Mouse (Mus musculus): ENCODE measurements around the gene Cfap73. TPM values are rescaled to one million over a fixed set of nuclear protein-coding genes. Genes with fewer than 3 reads are reported as not detected.

Gene Cfap73
- polyA plus RNA-seq, 1 experiment from 2014 or later = 0.85 TPM

DNA sequence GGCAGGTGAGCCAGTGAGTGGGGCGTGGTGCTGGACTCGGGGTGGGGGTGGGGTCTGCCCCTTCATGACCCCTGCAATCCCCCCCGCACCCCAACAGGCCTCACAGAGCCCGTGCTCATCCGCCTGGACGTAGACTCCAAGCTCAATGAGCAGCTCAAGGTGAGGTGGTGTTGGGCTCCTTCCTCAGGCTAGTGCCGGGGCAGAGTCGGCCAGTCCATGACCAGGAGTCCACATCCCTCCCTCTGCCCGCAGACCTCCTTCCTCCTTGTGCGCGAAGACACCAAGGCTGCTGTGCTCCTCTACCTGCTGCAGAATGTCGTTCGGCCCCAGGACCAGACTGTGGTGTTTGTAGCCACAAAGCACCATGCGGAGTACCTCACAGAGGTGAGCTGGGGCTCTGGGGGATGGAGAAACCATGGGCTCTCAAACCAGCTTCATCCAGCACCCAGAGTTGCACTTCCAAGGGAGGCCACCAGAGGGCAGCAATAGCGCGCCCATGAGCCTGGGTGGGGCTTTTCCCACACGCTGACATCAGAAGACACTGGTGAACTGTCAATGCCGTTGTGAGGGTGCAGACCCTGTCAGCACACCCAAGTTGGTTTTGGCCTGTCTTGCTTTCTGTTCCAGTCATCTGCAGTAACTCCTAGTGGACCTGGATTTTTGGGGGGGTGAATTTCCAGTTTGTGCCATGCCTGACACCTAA, 13.5 kb downstream of the Cfap73 start:
- H3K9me3 ChIP-seq = peaks cover 6% of the 10 kb centered on the region; the same call in 1 of the 2 replicates
- 71% methylated on average over 18 of the region's 18 CpGs for WGBS
- no peak overlapping the region for H3K27ac ChIP-seq
- H3K36me3 ChIP-seq = peaks cover 100% of the 10 kb centered on the region
- H3K4me1 ChIP-seq (replicated peaks) = no peaks in the 10 kb centered on the region
- DNase-seq (ENCODE audit: low spot score) = peak; percentile 80
- no peaks in the 10 kb centered on the region for H3K27me3 ChIP-seq (ENCODE audit: insufficient read depth, poor library complexity, severe bottlenecking)
- H3K4me3 ChIP-seq = no peak overlapping the region

DNA sequence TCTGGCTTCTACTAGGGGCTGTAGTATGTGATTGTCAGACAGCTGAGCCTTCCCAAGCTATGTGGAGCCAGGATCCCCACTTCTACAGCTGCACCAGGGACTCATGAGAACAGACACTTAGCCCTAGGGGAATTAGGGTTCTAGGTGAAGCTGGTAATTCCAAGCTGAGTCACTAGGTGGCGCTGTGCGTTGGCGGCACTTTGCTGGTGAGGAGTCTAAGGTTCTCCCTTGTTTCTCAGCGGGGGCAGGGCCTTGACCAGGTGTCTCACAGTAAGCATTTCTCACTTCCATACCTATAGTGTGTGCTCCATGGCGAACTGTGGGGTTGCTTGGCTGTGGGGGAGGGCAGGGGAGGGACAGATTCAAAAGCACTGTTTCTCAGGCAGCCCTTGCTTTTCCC, 14.8 kb downstream of the Cfap73 start:
- H3K27me3 ChIP-seq (ENCODE audit: insufficient read depth, poor library complexity, severe bottlenecking) = no peaks in the 10 kb centered on the region
- no peak overlapping the region for H3K4me3 ChIP-seq
- H3K4me1 ChIP-seq (replicated peaks) = no peaks in the 10 kb centered on the region
- peaks cover 96% of the 10 kb centered on the region for H3K36me3 ChIP-seq
- DNase-seq (ENCODE audit: low spot score) = peak; percentile 61
- 23% methylated on average over 5 of the region's 5 CpGs for WGBS
- H3K27ac ChIP-seq = no peak overlapping the region
- peaks cover 6% of the 10 kb centered on the region; the same call in 1 of the 2 replicates for H3K9me3 ChIP-seq

- H3K36me3 ChIP-seq = peaks cover 91% of the 10 kb centered on the region
Observed at GRCm38 (mm10) chr5:120618778-120619177, 15.3 kb downstream of the Cfap73 start.

DNA sequence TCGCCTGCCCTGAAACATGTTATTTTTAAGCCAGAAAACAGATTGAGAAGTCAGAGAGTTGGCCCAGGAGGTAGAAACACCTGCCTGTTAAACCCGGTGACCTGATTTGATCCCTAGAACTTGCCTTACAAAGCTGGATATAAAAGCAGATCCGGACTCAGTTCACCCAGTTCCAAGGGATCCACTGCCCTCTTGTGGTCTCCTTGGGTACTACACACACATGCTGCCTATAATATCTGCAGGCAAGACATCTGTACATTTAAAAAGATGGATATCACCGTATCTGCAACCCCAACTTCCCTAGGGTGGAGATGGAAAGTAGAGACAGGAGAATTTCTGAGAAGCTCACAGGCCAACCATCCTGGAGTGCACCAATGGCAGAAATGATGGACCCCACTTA, 18.1 kb downstream of the Cfap73 start:
- Histone ChIP-seq H3K4me1 (replicated peaks) (peaks cover 21% of the 10 kb centered on the region), H3K36me3 (peaks cover 63% of the 10 kb centered on the region), H3K27me3 (ENCODE audit: insufficient read depth, poor library complexity, severe bottlenecking) (no peaks in the 10 kb centered on the region), H3K9me3 (peaks cover 6% of the 10 kb centered on the region; the same call in 1 of the 2 replicates), H3K27ac (no peak overlapping the region), H3K4me3 (no peak overlapping the region)
- 98% methylated on average over 4 of the region's 4 CpGs for WGBS
- peak; percentile 34 for DNase-seq (ENCODE audit: low spot score)

More at GRCm38 (mm10) chr5:120618778-120619177, 15.3 kb downstream of the Cfap73 start:
- Histone ChIP-seq H3K27me3 (ENCODE audit: insufficient read depth, poor library complexity, severe bottlenecking) (no peaks in the 10 kb centered on the region), H3K4me3 (no peak overlapping the region), H3K9me3 (peaks cover 6% of the 10 kb centered on the region; the same call in 1 of the 2 replicates), H3K4me1 (replicated peaks) (peaks cover 4% of the 10 kb centered on the region), H3K27ac (no peak overlapping the region)
- WGBS = 89% methylated on average over 12 of the region's 12 CpGs
- DNase-seq (ENCODE audit: low spot score) = no peak

GRCm38 (mm10) chr5:120612822-120613604, 21.0 kb downstream of the Cfap73 start:
- Histone ChIP-seq H3K4me1 (replicated peaks) (peaks cover 23% of the 10 kb centered on the region), H3K9me3 (peaks cover 6% of the 10 kb centered on the region; the same call in 1 of the 2 replicates), H3K36me3 (peaks cover 58% of the 10 kb centered on the region), H3K4me3 (peak overlapping the region; percentile 76), H3K27ac (peak overlapping the region; percentile 94), H3K27me3 (ENCODE audit: insufficient read depth, poor library complexity, severe bottlenecking) (no peaks in the 10 kb centered on the region)
- WGBS = under 1% methylated on average over 69 of the region's 69 CpGs
- peak; percentile 100 for DNase-seq (ENCODE audit: low spot score)

DNA sequence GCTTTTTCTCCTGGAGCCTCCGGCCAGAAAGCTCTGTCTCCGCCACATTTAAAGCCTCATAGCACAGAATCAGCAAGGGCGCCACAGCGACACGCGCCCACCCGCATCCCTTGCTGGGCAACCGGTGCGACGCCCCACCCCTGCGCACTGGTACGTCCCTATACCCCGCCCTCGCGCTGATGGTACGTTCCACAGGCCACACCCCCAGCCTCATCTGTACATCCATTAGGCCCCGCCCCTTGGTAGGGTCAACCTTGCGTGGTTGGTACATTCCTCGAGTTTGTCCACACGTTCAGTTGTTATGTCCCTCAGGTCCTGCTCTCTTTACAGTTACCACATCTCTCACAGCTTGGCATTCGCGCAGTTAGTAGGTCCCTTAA, 21.6 kb downstream of the Cfap73 start, which contains the start of the genes Rita1 and Ddx54:
Gene Rita1 (minus strand): TSS at position 148 of the 380 bp plus-strand sequence.
Gene Ddx54 (plus strand): TSS at position 298 of the 380 bp plus-strand sequence.
- Histone ChIP-seq H3K27me3 (ENCODE audit: insufficient read depth, poor library complexity, severe bottlenecking) (no peaks in the 10 kb centered on the region), H3K27ac (peak within 1 kb of the TSS; percentile 94), H3K4me3 (peak within 1 kb of the TSS; percentile 76), H3K4me1 (replicated peaks) (peaks cover 23% of the 10 kb centered on the region), H3K9me3 (peaks cover 6% of the 10 kb centered on the region; the same call in 1 of the 2 replicates), H3K36me3 (peaks cover 55% of the 10 kb centered on the region)
- WGBS = 0% methylated on average over 22 of the region's 22 CpGs
- peak; percentile 98 for DNase-seq (ENCODE audit: low spot score)

GRCm38 (mm10) chr5:120611416-120611815, 22.6 kb downstream of the Cfap73 start:
- H3K27ac ChIP-seq = no peak overlapping the region; the same call in 1 of the 2 replicates
- peaks cover 6% of the 10 kb centered on the region; the same call in 1 of the 2 replicates for H3K9me3 ChIP-seq
- H3K27me3 ChIP-seq (ENCODE audit: insufficient read depth, poor library complexity, severe bottlenecking) = no peaks in the 10 kb centered on the region
- no peak for DNase-seq (ENCODE audit: low spot score)
- H3K4me3 ChIP-seq = peak overlapping the region; percentile 76
- H3K36me3 ChIP-seq = peaks cover 45% of the 10 kb centered on the region
- H3K4me1 ChIP-seq (replicated peaks) = peaks cover 27% of the 10 kb centered on the region
- WGBS = 60% methylated on average over 8 of the region's 8 CpGs

- WGBS = 93% methylated on average over 5 of the region's 5 CpGs
- H3K4me3 ChIP-seq = peak overlapping the region; percentile 76; the same call in 1 of the 2 replicates
- H3K9me3 ChIP-seq = peaks cover 3% of the 10 kb centered on the region; the same call in 1 of the 2 replicates
- peaks cover 40% of the 10 kb centered on the region for H3K36me3 ChIP-seq
- H3K27me3 ChIP-seq (ENCODE audit: insufficient read depth, poor library complexity, severe bottlenecking) = no peaks in the 10 kb centered on the region
- peaks cover 27% of the 10 kb centered on the region for H3K4me1 ChIP-seq (replicated peaks)
- no peak overlapping the region for H3K27ac ChIP-seq
- DNase-seq (ENCODE audit: low spot score) = no peak
Observed at GRCm38 (mm10) chr5:120610906-120611305, 23.1 kb downstream of the Cfap73 start.

DNA sequence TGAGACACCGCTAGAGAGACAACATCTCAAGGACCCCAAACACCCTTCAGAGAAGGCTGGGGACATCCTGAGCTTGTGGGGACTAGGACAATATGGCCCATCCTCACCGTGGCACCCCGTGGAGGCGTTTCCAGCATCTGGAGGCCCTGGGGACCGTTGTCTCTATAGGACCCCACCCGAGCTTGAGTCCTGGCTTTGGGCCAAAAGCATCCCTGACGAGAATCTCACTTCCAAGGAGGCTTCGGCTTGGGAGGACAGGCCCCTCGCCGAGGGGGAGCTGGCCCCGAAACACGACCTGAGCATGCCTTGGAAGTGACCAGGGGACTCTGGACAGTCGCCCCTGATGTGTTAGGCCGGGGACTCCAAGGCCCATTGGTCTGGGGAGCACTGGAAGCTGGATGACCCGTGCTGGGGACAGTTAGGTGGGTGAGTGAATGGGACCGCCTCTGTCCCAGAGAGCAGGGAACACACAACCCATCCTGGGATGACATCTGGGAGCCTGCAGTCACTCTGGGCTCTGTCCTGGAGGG, 24.7 kb downstream of the Cfap73 start:
- H3K27me3 ChIP-seq (ENCODE audit: insufficient read depth, poor library complexity, severe bottlenecking) = no peaks in the 10 kb centered on the region
- no peaks in the 10 kb centered on the region for H3K9me3 ChIP-seq
- peaks cover 35% of the 10 kb centered on the region for H3K4me1 ChIP-seq (replicated peaks)
- WGBS = 90% methylated on average over 16 of the region's 16 CpGs
- no peak overlapping the region for H3K27ac ChIP-seq
- peaks cover 27% of the 10 kb centered on the region for H3K36me3 ChIP-seq
- no peak for DNase-seq (ENCODE audit: low spot score)
- H3K4me3 ChIP-seq = no peak overlapping the region

- Histone ChIP-seq H3K9me3 (no peaks in the 10 kb centered on the region), H3K4me3 (no peak overlapping the region), H3K36me3 (peaks cover 27% of the 10 kb centered on the region), H3K27ac (no peak overlapping the region), H3K27me3 (ENCODE audit: insufficient read depth, poor library complexity, severe bottlenecking) (no peaks in the 10 kb centered on the region), H3K4me1 (replicated peaks) (peaks cover 34% of the 10 kb centered on the region)
- WGBS = 81% methylated on average over 3 of the region's 3 CpGs
- no peak for DNase-seq (ENCODE audit: low spot score)
Observed at GRCm38 (mm10) chr5:120607335-120607734, 26.7 kb downstream of the Cfap73 start.

- 66% methylated on average over 25 of the region's 25 CpGs for WGBS
- Histone ChIP-seq H3K4me3 (no peak overlapping the region), H3K4me1 (replicated peaks) (peaks cover 34% of the 10 kb centered on the region), H3K9me3 (no peaks in the 10 kb centered on the region), H3K36me3 (peaks cover 27% of the 10 kb centered on the region), H3K27ac (no peak overlapping the region), H3K27me3 (ENCODE audit: insufficient read depth, poor library complexity, severe bottlenecking) (no peaks in the 10 kb centered on the region)
- no peak for DNase-seq (ENCODE audit: low spot score)
Observed at GRCm38 (mm10) chr5:120606590-120607200, 27.3 kb downstream of the Cfap73 start.

GRCm38 (mm10) chr5:120605688-120606087, 28.3 kb downstream of the Cfap73 start:
- peaks cover 34% of the 10 kb centered on the region for H3K4me1 ChIP-seq (replicated peaks)
- H3K36me3 ChIP-seq = peaks cover 27% of the 10 kb centered on the region
- peak overlapping the region; percentile 81 for H3K27ac ChIP-seq
- H3K9me3 ChIP-seq = no peaks in the 10 kb centered on the region
- peak overlapping the region; percentile 49 for H3K4me3 ChIP-seq
- peak; percentile 92 for DNase-seq (ENCODE audit: low spot score)
- H3K27me3 ChIP-seq (ENCODE audit: insufficient read depth, poor library complexity, severe bottlenecking) = no peaks in the 10 kb centered on the region
- WGBS = 2% methylated on average over 8 of the region's 8 CpGs
